12 mouse cellular contexts compared by ENCODE assay signal in the genomic region with DNA sequence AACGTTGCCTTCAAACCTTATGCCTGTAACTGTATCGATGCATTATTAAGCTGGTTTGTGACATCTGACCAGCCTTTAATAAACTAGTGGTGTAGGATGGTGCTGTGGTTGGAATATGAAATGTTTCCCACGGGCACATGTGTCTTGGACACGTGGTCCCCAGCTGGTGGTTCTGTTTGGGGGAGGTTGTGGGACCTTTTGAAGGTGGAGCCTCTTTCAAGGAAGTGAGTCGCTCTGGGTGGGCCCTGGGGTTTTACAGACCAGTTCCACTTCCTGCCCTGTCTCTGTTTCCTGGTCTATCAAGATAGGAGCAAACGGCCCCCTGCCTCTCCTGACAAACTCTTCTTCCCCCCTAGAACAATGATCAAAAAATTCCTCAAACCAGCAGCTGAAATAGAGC.
A peak's percentile ranks its signal among the peaks of the same experiment; 100 is the strongest.
DNase-seq lines count a peak whose midpoint lies in the region; ATAC-seq lines count a peak whose summit lies in the region.
"Had no signal": no experiment of that assay in that cellular context is flagged by ENCODE, and none has a peak within 500 bp of the region (broad histone marks: within the 10 kb centered on the region; RNA-seq: fewer than 3 reads in every experiment).

No protein-coding gene starts in this region.

- H3K4me1 ChIP-seq in embryonic facial prominence, embryonic 13.5 days: peaks cover 26% of the 10 kb centered on the region
- H3K4me1 ChIP-seq in embryonic facial prominence, embryonic 10.5 days: peaks cover 2% of the 10 kb centered on the region; the same call in 1 of the 2 replicates

- H3K4me3 ChIP-seq in embryonic facial prominence, embryonic 13.5 days: no peak overlapping the region
- no peak overlapping the region for H3K4me3 ChIP-seq in embryonic facial prominence, embryonic 10.5 days
- H3K4me3 ChIP-seq: megakaryocyte, embryonic 14.5 days had no signal

- H3K36me3 ChIP-seq in embryonic facial prominence, embryonic 13.5 days: no peaks in the 10 kb centered on the region
- no peaks in the 10 kb centered on the region for H3K36me3 ChIP-seq in embryonic facial prominence, embryonic 10.5 days (replicated peaks)

- H3K4me2 ChIP-seq in embryonic facial prominence, embryonic 13.5 days: no peak overlapping the region

- peak overlapping the region; percentile 69; the same call in 1 of the 2 replicates for H3K27ac ChIP-seq in embryonic facial prominence, embryonic 13.5 days
- H3K27ac ChIP-seq in embryonic facial prominence, embryonic 10.5 days (replicated peaks): no peak overlapping the region

- no peaks in the 10 kb centered on the region for H3K9me3 ChIP-seq in embryonic facial prominence, embryonic 13.5 days
- no peaks in the 10 kb centered on the region for H3K9me3 ChIP-seq in embryonic facial prominence, embryonic 10.5 days
- H3K9me3 ChIP-seq: megakaryocyte, embryonic 14.5 days had no signal

- 53% methylated on average over 6 of the region's 6 CpGs for WGBS in embryonic facial prominence, embryonic 13.5 days
- WGBS in embryonic facial prominence, embryonic 10.5 days: 81% methylated on average over 6 of the region's 6 CpGs

- no peak for DNase-seq in embryonic facial prominence, embryonic 10.5 days (ENCODE audit: low spot score)
- peak; percentile 34 for DNase-seq in heart, postnatal 4 days
- peak; percentile 55 to 68 for DNase-seq in spleen, adult 18-20 months
- DNase-seq in frontal cortex, postnatal 10 days (ENCODE audit: low spot score in 2 of 2): no peak
- DNase-seq in cerebellum, postnatal 10 days: no peak
- DNase-seq in layer of hippocampus, postnatal 25 days (ENCODE audit: extremely low spot score in 1 of 2, low spot score in 1 of 2): no peak
- DNase-seq: cerebellum, postnatal 14 days; right cerebral cortex, adult 18-20 months had no signal

- ATAC-seq in embryonic facial prominence, embryonic 13.5 days (ENCODE audit: insufficient number of reproducible peaks, insufficient read depth, low FRiP score, low TSS enrichment, low read depth): no peak
- ATAC-seq in CD4-positive, CD25-positive, alpha-beta regulatory T cell, adult 4 months: peak; percentile 89
- ATAC-seq: forebrain, embryonic 16.5 days had no signal

- no peak overlapping the region for H3K9ac ChIP-seq in embryonic facial prominence, embryonic 13.5 days

- H3K27me3 ChIP-seq in embryonic facial prominence, embryonic 13.5 days: no peaks in the 10 kb centered on the region
- H3K27me3 ChIP-seq in embryonic facial prominence, embryonic 10.5 days (replicated peaks; ENCODE audit: low read depth, poor library complexity, severe bottlenecking): no peaks in the 10 kb centered on the region

Comparison
In these comparisons a context has a peak if more than half of its experiments do, and no peak if none do; other contexts are left out.
1. DNase-seq: peak in heart, postnatal 4 days (single experiment) and spleen, adult 18-20 months (2 of 2); none in embryonic facial prominence, embryonic 10.5 days (single experiment), frontal cortex, postnatal 10 days (0 of 2), cerebellum, postnatal 10 days (0 of 2) and layer of hippocampus, postnatal 25 days (0 of 2).